Mouse (Mus musculus): ENCODE data around the gene Pdgfc. TPM values are rescaled to one million over a fixed set of nuclear protein-coding genes. Genes with fewer than 3 reads are reported as not detected.

The Pdgfc gene
- polyA plus RNA-seq, 1 experiment from 2014 or later: 17.3 TPM

GRCm38 (mm10) chr3:81025568-81026213 lies 10.5 kb upstream of the Pdgfc start:
- Histone ChIP-seq H3K27me3 (ENCODE audit: control insufficient read depth, insufficient read depth, low read length) (no peaks in the 10 kb centered on the region), H3K4me2 (replicated peaks; ENCODE audit: low read depth, low read length) (no peak overlapping the region), H3K4me1 (replicated peaks; ENCODE audit: control insufficient read depth, insufficient read depth, low read length) (no peaks in the 10 kb centered on the region), H3K4me3 (ENCODE audit: low read depth, low read length) (no peak overlapping the region), H3K9me3 (ENCODE audit: control insufficient read depth, low read length) (no peaks in the 10 kb centered on the region), H3K36me3 (ENCODE audit: control insufficient read depth, insufficient read depth, low read length) (no peaks in the 10 kb centered on the region), H3K27ac (ENCODE audit: low read depth, low read length) (no peak overlapping the region), H3K9ac (ENCODE audit: low read depth, low read length) (no peak overlapping the region)
- WGBS: 70% methylated on average over 9 of the region's 9 CpGs
- ATAC-seq (ENCODE audit: low FRiP score) (no peak), DNase-seq (ENCODE audit: low spot score) (no peak)

GRCm38 (mm10) chr3:81028361-81028760 lies 7.9 kb upstream of the Pdgfc start:
- no peaks in the 10 kb centered on the region for H3K27me3 ChIP-seq (ENCODE audit: control insufficient read depth, insufficient read depth, low read length)
- no peak overlapping the region for H3K9ac ChIP-seq (ENCODE audit: low read depth, low read length)
- H3K4me3 ChIP-seq (ENCODE audit: low read depth, low read length): no peak overlapping the region
- 91% methylated on average over 3 of the region's 3 CpGs for WGBS
- no peaks in the 10 kb centered on the region for H3K4me1 ChIP-seq (replicated peaks; ENCODE audit: control insufficient read depth, insufficient read depth, low read length)
- H3K4me2 ChIP-seq (replicated peaks; ENCODE audit: low read depth, low read length): no peak overlapping the region
- H3K9me3 ChIP-seq (ENCODE audit: control insufficient read depth, low read length): no peaks in the 10 kb centered on the region
- no peak overlapping the region for H3K27ac ChIP-seq (ENCODE audit: low read depth, low read length)
- no peaks in the 10 kb centered on the region for H3K36me3 ChIP-seq (ENCODE audit: control insufficient read depth, insufficient read depth, low read length)
- ATAC-seq (ENCODE audit: low FRiP score) (no peak), DNase-seq (ENCODE audit: low spot score) (no peak)

- no peak overlapping the region for H3K9ac ChIP-seq (ENCODE audit: low read depth, low read length)
- ATAC-seq (ENCODE audit: low FRiP score) (no peak), DNase-seq (ENCODE audit: low spot score) (no peak)
- H3K4me2 ChIP-seq (replicated peaks; ENCODE audit: low read depth, low read length): no peak overlapping the region
- H3K4me3 ChIP-seq (ENCODE audit: low read depth, low read length): no peak overlapping the region
- no peaks in the 10 kb centered on the region for H3K4me1 ChIP-seq (replicated peaks; ENCODE audit: control insufficient read depth, insufficient read depth, low read length)
- 79% methylated on average over 4 of the region's 4 CpGs for WGBS
- no peaks in the 10 kb centered on the region for H3K9me3 ChIP-seq (ENCODE audit: control insufficient read depth, low read length)
- no peaks in the 10 kb centered on the region for H3K27me3 ChIP-seq (ENCODE audit: control insufficient read depth, insufficient read depth, low read length)
- no peaks in the 10 kb centered on the region for H3K36me3 ChIP-seq (ENCODE audit: control insufficient read depth, insufficient read depth, low read length)
- H3K27ac ChIP-seq (ENCODE audit: low read depth, low read length): no peak overlapping the region
These were observed 6.9 kb upstream of the Pdgfc start for GRCm38 (mm10) chr3:81029321-81029720.

GRCm38 (mm10) chr3:81029909-81030308 lies 6.3 kb upstream of the Pdgfc start:
- no peak for DNase-seq (ENCODE audit: low spot score)
- Histone ChIP-seq H3K27me3 (ENCODE audit: control insufficient read depth, insufficient read depth, low read length) (no peaks in the 10 kb centered on the region), H3K27ac (ENCODE audit: low read depth, low read length) (no peak overlapping the region), H3K4me1 (replicated peaks; ENCODE audit: control insufficient read depth, insufficient read depth, low read length) (no peaks in the 10 kb centered on the region), H3K9ac (ENCODE audit: low read depth, low read length) (no peak overlapping the region), H3K36me3 (ENCODE audit: control insufficient read depth, insufficient read depth, low read length) (no peaks in the 10 kb centered on the region), H3K4me3 (ENCODE audit: low read depth, low read length) (no peak overlapping the region), H3K4me2 (replicated peaks; ENCODE audit: low read depth, low read length) (no peak overlapping the region), H3K9me3 (ENCODE audit: control insufficient read depth, low read length) (no peaks in the 10 kb centered on the region)
- 81% methylated on average over 3 of the region's 3 CpGs for WGBS
- ATAC-seq (ENCODE audit: low FRiP score): no peak

- no peak overlapping the region for H3K9ac ChIP-seq (ENCODE audit: low read depth, low read length)
- H3K27me3 ChIP-seq (ENCODE audit: control insufficient read depth, insufficient read depth, low read length): no peaks in the 10 kb centered on the region
- DNase-seq (ENCODE audit: low spot score) (no peak), ATAC-seq (ENCODE audit: low FRiP score) (no peak)
- 79% methylated on average over 2 of the region's 2 CpGs for WGBS
- H3K27ac ChIP-seq (ENCODE audit: low read depth, low read length): no peak overlapping the region
- no peak overlapping the region for H3K4me2 ChIP-seq (replicated peaks; ENCODE audit: low read depth, low read length)
- no peaks in the 10 kb centered on the region for H3K4me1 ChIP-seq (replicated peaks; ENCODE audit: control insufficient read depth, insufficient read depth, low read length)
- no peak overlapping the region for H3K4me3 ChIP-seq (ENCODE audit: low read depth, low read length)
- no peaks in the 10 kb centered on the region for H3K36me3 ChIP-seq (ENCODE audit: control insufficient read depth, insufficient read depth, low read length)
- H3K9me3 ChIP-seq (ENCODE audit: control insufficient read depth, low read length): no peaks in the 10 kb centered on the region
These were observed 5.9 kb upstream of the Pdgfc start for GRCm38 (mm10) chr3:81030311-81030710.

- Histone ChIP-seq H3K4me1 (replicated peaks; ENCODE audit: control insufficient read depth, insufficient read depth, low read length) (no peaks in the 10 kb centered on the region), H3K9ac (ENCODE audit: low read depth, low read length) (no peak overlapping the region), H3K27ac (ENCODE audit: low read depth, low read length) (no peak overlapping the region), H3K27me3 (ENCODE audit: control insufficient read depth, insufficient read depth, low read length) (no peaks in the 10 kb centered on the region), H3K36me3 (ENCODE audit: control insufficient read depth, insufficient read depth, low read length) (no peaks in the 10 kb centered on the region), H3K4me2 (replicated peaks; ENCODE audit: low read depth, low read length) (no peak overlapping the region), H3K4me3 (ENCODE audit: low read depth, low read length) (no peak overlapping the region), H3K9me3 (ENCODE audit: control insufficient read depth, low read length) (no peaks in the 10 kb centered on the region)
- WGBS: 50% methylated on average over 4 of the region's 4 CpGs
- DNase-seq (ENCODE audit: low spot score): no peak
- ATAC-seq (ENCODE audit: low FRiP score): no peak
These were observed 4.2 kb upstream of the Pdgfc start for GRCm38 (mm10) chr3:81032014-81032413.

- Histone ChIP-seq H3K27ac (ENCODE audit: low read depth, low read length) (no peak overlapping the region), H3K4me3 (ENCODE audit: low read depth, low read length) (no peak overlapping the region), H3K9me3 (ENCODE audit: control insufficient read depth, low read length) (no peaks in the 10 kb centered on the region), H3K4me2 (replicated peaks; ENCODE audit: low read depth, low read length) (no peak overlapping the region), H3K9ac (ENCODE audit: low read depth, low read length) (no peak overlapping the region), H3K4me1 (replicated peaks; ENCODE audit: control insufficient read depth, insufficient read depth, low read length) (no peaks in the 10 kb centered on the region), H3K27me3 (ENCODE audit: control insufficient read depth, insufficient read depth, low read length) (no peaks in the 10 kb centered on the region), H3K36me3 (ENCODE audit: control insufficient read depth, insufficient read depth, low read length) (no peaks in the 10 kb centered on the region)
- ATAC-seq (ENCODE audit: low FRiP score) (no peak), DNase-seq (ENCODE audit: low spot score) (no peak)
- 65% methylated on average over 6 of the region's 6 CpGs for WGBS
These were observed 1.7 kb upstream of the Pdgfc start for GRCm38 (mm10) chr3:81034336-81035102.

- DNase-seq (ENCODE audit: low spot score): peak; percentile 77
- peak overlapping the region; percentile 77 for H3K4me3 ChIP-seq (ENCODE audit: low read depth, low read length)
- peak overlapping the region; percentile 84 for H3K4me2 ChIP-seq (replicated peaks; ENCODE audit: low read depth, low read length)
- H3K4me1 ChIP-seq (replicated peaks; ENCODE audit: control insufficient read depth, insufficient read depth, low read length): no peaks in the 10 kb centered on the region
- H3K27ac ChIP-seq (ENCODE audit: low read depth, low read length): peak overlapping the region; percentile 70
- H3K9ac ChIP-seq (ENCODE audit: low read depth, low read length): peak overlapping the region; percentile 80
- no peaks in the 10 kb centered on the region for H3K36me3 ChIP-seq (ENCODE audit: control insufficient read depth, insufficient read depth, low read length)
- H3K9me3 ChIP-seq (ENCODE audit: control insufficient read depth, low read length): no peaks in the 10 kb centered on the region
- peak; percentile 92 for ATAC-seq (ENCODE audit: low FRiP score)
- no peaks in the 10 kb centered on the region for H3K27me3 ChIP-seq (ENCODE audit: control insufficient read depth, insufficient read depth, low read length)
- under 1% methylated on average over 33 of the region's 68 CpGs for WGBS
These were observed 517 bp downstream of the Pdgfc start for GRCm38 (mm10) chr3:81036554-81037311.
